In genomic region chr14:122577816-122578215, GRCm38 (mm10) we compare ENCODE assay signal across 16 mouse cellular contexts. TPM values are rescaled to one million over a fixed set of nuclear protein-coding genes. Genes with fewer than 3 reads are reported as not detected.
DNase-seq lines count a peak whose midpoint lies in the region; ATAC-seq and TF ChIP-seq lines count a peak whose summit lies in the region.
"Had no signal": no experiment of that assay in that cellular context is flagged by ENCODE, and none has a peak within 500 bp of the region (broad histone marks: within the 10 kb centered on the region; RNA-seq: fewer than 3 reads in every experiment).

No protein-coding gene starts in this region.

- H3K4me1 ChIP-seq in liver, postnatal 0 days (ENCODE audit: insufficient read depth), result no peaks in the 10 kb centered on the region
- no peaks in the 10 kb centered on the region for H3K4me1 ChIP-seq in embryonic facial prominence, embryonic 10.5 days
- H3K4me1 ChIP-seq: heart, embryonic 12.5 days; intestine, embryonic 15.5 days; limb, embryonic 12.5 days; midbrain, embryonic 12.5 days; stomach, embryonic 15.5 days had no signal

- H3K9ac ChIP-seq in liver, postnatal 0 days (replicated peaks), result no peak overlapping the region
- H3K9ac ChIP-seq: heart, embryonic 12.5 days; intestine, embryonic 15.5 days; limb, embryonic 12.5 days; midbrain, embryonic 12.5 days; stomach, embryonic 15.5 days had no signal

- intact Hi-C loops in gastrocnemius, adult 2 months (cut with DNase I), result no loop called here

- 80% methylated on average over 4 of the region's 4 CpGs for WGBS in liver, postnatal 0 days (ENCODE audit: insufficient replicate concordance)
- WGBS in embryonic facial prominence, embryonic 10.5 days, result 85% methylated on average over 4 of the region's 4 CpGs

- DNase-seq in gastrocnemius, adult 2 months, result no peak
- DNase-seq in gastrocnemius, postnatal 10 days, result no peak
- no peak for DNase-seq in liver, postnatal 0 days
- DNase-seq in liver, result no peak
- peak; percentile 70 for DNase-seq in ES-CJ7 (ENCODE audit: low read depth, low spot score)
- DNase-seq in induced T-regulatory cell, adult 2 months (ENCODE audit: low read depth), result peak; percentile 26
- no peak for DNase-seq in cerebellum, adult 11-12 months
- no peak for DNase-seq in embryonic facial prominence, embryonic 10.5 days (ENCODE audit: low spot score)
- DNase-seq: adrenal gland, adult 2 months; kidney, postnatal 4 days had no signal

- TF ChIP-seq EP300 in liver, postnatal 0 days (IDR thresholded peaks at IDR 0.05; ENCODE audit: low read depth), result no peak

- TF ChIP-seq CTCF in gastrocnemius, adult 2 months (IDR thresholded peaks at IDR 0.05), result peak; percentile 37; the same call in 1 of the 2 replicates
- TF ChIP-seq CTCF in liver, postnatal 0 days (IDR thresholded peaks at IDR 0.05; ENCODE audit: low read depth), result peak; percentile 41; the same call in 1 of the 2 replicates

- H3K9me3 ChIP-seq in liver, postnatal 0 days (ENCODE audit: low read length), result no peaks in the 10 kb centered on the region
- peaks cover 5% of the 10 kb centered on the region for H3K9me3 ChIP-seq in embryonic facial prominence, embryonic 10.5 days
- H3K9me3 ChIP-seq: intestine, embryonic 15.5 days; midbrain, embryonic 12.5 days; stomach, embryonic 15.5 days had no signal

- no peak overlapping the region for H3K4me3 ChIP-seq in gastrocnemius, adult 2 months
- H3K4me3 ChIP-seq in liver, postnatal 0 days (ENCODE audit: low read depth, low read length), result no peak overlapping the region
- H3K4me3 ChIP-seq in embryonic facial prominence, embryonic 10.5 days, result no peak overlapping the region
- H3K4me3 ChIP-seq: heart, embryonic 12.5 days; intestine, embryonic 15.5 days; limb, embryonic 12.5 days; midbrain, embryonic 12.5 days; stomach, embryonic 15.5 days had no signal

- no peak overlapping the region for H3K4me2 ChIP-seq in liver, postnatal 0 days (ENCODE audit: low read depth, low read length)
- H3K4me2 ChIP-seq: heart, embryonic 12.5 days; intestine, embryonic 15.5 days; limb, embryonic 12.5 days; midbrain, embryonic 12.5 days; stomach, embryonic 15.5 days had no signal

- no peak overlapping the region for H3K27ac ChIP-seq in gastrocnemius, adult 2 months
- no peak overlapping the region for H3K27ac ChIP-seq in liver, postnatal 0 days (ENCODE audit: low read depth)
- no peak overlapping the region for H3K27ac ChIP-seq in embryonic facial prominence, embryonic 10.5 days (replicated peaks)
- H3K27ac ChIP-seq: intestine, embryonic 15.5 days; limb, embryonic 12.5 days; midbrain, embryonic 12.5 days; stomach, embryonic 15.5 days had no signal

- no peak for ATAC-seq in liver, postnatal 0 days
- ATAC-seq: forebrain, embryonic 14.5 days; intestine, embryonic 15.5 days had no signal

- no peaks in the 10 kb centered on the region for H3K36me3 ChIP-seq in liver, postnatal 0 days (replicated peaks; ENCODE audit: insufficient read depth, low read length)
- peaks cover 5% of the 10 kb centered on the region; the same call in 1 of the 2 replicates for H3K36me3 ChIP-seq in embryonic facial prominence, embryonic 10.5 days (replicated peaks)
- H3K36me3 ChIP-seq: intestine, embryonic 15.5 days; stomach, embryonic 15.5 days had no signal

- no peaks in the 10 kb centered on the region for H3K27me3 ChIP-seq in liver, postnatal 0 days (ENCODE audit: insufficient read depth, low read length)
- H3K27me3 ChIP-seq in embryonic facial prominence, embryonic 10.5 days (replicated peaks; ENCODE audit: low read depth, poor library complexity, severe bottlenecking), result no peaks in the 10 kb centered on the region
- H3K27me3 ChIP-seq: heart, embryonic 12.5 days; intestine, embryonic 15.5 days; limb, embryonic 12.5 days; midbrain, embryonic 12.5 days; stomach, embryonic 15.5 days had no signal

RNA-seq across cellular contexts. Expression of gene Pcca, which starts 43.7 kb away (rescaled TPM):
- 10 to 100 TPM; 37.7 to 58.5 TPM for total RNA-seq in gastrocnemius, adult 2 months (2021)
- total RNA-seq in gastrocnemius, postnatal 10 days (2021), result 10 to 100 TPM; 39.1 TPM
- 30.3 and 31.3 TPM in 2 replicates for polyA plus RNA-seq in liver, postnatal 0 days (2015; fragmentation: Nextera tagmentation; extraction: Ambion mirVana)
- 29.1 and 32.8 TPM in 2 replicates for polyA plus RNA-seq in embryonic facial prominence, embryonic 10.5 days (2016; fragmentation: Nextera tagmentation; extraction: Ambion mirVana)

Comparison
In these comparisons a context has a peak if more than half of its experiments do, and no peak if none do; other contexts are left out.
1. DNase-seq: peak in ES-CJ7 (single experiment) and induced T-regulatory cell, adult 2 months (single experiment); none in gastrocnemius, adult 2 months (single experiment), gastrocnemius, postnatal 10 days (single experiment), liver, postnatal 0 days (single experiment), liver (single experiment), cerebellum, adult 11-12 months (single experiment) and embryonic facial prominence, embryonic 10.5 days (single experiment).